Mouse (Mus musculus) midbrain, embryonic 16.5 days (tissue): ENCODE measurements at regions not wholly inside any gene's neighbourhood (a gene's known extent, or its start where the extent isn't known, plus 50 kb on each side); places are given as distances from the start of the nearest gene placed in this dataset.

Experiments used
- ATAC-seq: fragments of 200-750 bp; cut with Nextera tagmentation; 2 replicates; pipeline ENCODE4 v1.8.0; 2017; ENCODE audit warnings: moderate TSS enrichment
- H3K27ac ChIP-seq: fragments of 300-500 bp; sonication (generic); 2 replicates; pipeline ENCODE4 v1.5.1; 2014; ENCODE audit warnings: mild to moderate bottlenecking, low read length, mixed read lengths
- H3K27me3 ChIP-seq: fragments of 300-500 bp; sonication (generic); 2 replicates; pipeline ENCODE4 v1.6.1; 2014; ENCODE audit warnings: low read depth, low read length, mixed read lengths; ENCODE audit not compliant: control insufficient read depth, insufficient read depth
- H3K36me3 ChIP-seq: fragments of 300-500 bp; sonication (generic); 2 replicates; pipeline ENCODE4 v1.6.1; 2014; ENCODE audit warnings: mild to moderate bottlenecking, low read length, moderate library complexity, mixed read lengths; ENCODE audit not compliant: control insufficient read depth, insufficient read depth
- H3K4me1 ChIP-seq: fragments of 300-500 bp; sonication (generic); 2 replicates; pipeline ENCODE4 v1.6.1; 2014; ENCODE audit warnings: mild to moderate bottlenecking, low read length, mixed read lengths; ENCODE audit not compliant: control insufficient read depth, insufficient read depth
- H3K4me2 ChIP-seq: fragments of 300-500 bp; sonication (generic); 2 replicates; pipeline ENCODE4 v1.6.1; 2014; ENCODE audit warnings: mild to moderate bottlenecking, low read length, mixed read lengths
- H3K4me3 ChIP-seq: fragments of 300-500 bp; sonication (generic); 2 replicates; pipeline ENCODE4 v1.5.1; 2014; ENCODE audit warnings: low read depth, mild to moderate bottlenecking, low read length, moderate library complexity, mixed read lengths
- H3K9ac ChIP-seq: fragments of 300-500 bp; sonication (generic); 2 replicates; pipeline ENCODE4 v1.6.1; 2014; ENCODE audit warnings: low read depth, low read length, mixed read lengths
- H3K9me3 ChIP-seq: fragments of 300-500 bp; sonication (generic); replicated peaks from 2 replicates; pipeline ENCODE4 v1.6.1; 2014; ENCODE audit warnings: mild to moderate bottlenecking, low read length, mixed read lengths; ENCODE audit not compliant: control insufficient read depth, poor library complexity, severe bottlenecking
- WGBS: fragments of 180-500 bp; shearing (Covaris S2); extraction: QIAGEN DNeasy Blood & Tissue Kit; methylation state at CpG from one replicate; pipeline ENCODE4 v1.1.7; 2014; 5-methylcytosine and 5-hydroxymethylcytosine counted together

DNA sequence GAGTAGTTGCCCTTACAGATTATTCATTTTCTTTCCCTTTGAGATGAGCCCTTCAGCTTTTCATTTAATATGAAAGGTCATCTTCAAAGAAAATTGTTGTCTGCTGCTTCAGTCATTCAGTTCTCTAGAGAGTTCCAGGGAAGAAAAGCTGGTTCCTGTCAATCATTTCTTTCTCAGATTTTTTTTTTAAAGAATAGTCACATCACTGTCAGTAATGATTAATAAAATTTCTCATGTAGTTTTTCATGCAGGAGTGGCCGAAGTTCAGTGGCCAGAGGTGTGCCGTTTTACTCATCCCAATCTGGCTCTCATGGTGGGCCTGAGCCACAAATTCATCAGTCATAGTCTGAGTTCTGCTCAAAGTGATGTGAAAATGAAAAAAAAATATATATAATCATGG is 121.5 kb upstream of the Nectin3 start:
- no peak for ATAC-seq
- H3K36me3 ChIP-seq: no peaks in the 10 kb centered on the region
- H3K9ac ChIP-seq: no peak overlapping the region
- no peaks in the 10 kb centered on the region for H3K27me3 ChIP-seq
- no peak overlapping the region for H3K4me2 ChIP-seq
- H3K27ac ChIP-seq: no peak overlapping the region
- H3K9me3 ChIP-seq: no peaks in the 10 kb centered on the region
- H3K4me3 ChIP-seq: no peak overlapping the region
- no peaks in the 10 kb centered on the region for H3K4me1 ChIP-seq
- 76% methylated on average over 2 of the region's 2 CpGs for WGBS

DNA sequence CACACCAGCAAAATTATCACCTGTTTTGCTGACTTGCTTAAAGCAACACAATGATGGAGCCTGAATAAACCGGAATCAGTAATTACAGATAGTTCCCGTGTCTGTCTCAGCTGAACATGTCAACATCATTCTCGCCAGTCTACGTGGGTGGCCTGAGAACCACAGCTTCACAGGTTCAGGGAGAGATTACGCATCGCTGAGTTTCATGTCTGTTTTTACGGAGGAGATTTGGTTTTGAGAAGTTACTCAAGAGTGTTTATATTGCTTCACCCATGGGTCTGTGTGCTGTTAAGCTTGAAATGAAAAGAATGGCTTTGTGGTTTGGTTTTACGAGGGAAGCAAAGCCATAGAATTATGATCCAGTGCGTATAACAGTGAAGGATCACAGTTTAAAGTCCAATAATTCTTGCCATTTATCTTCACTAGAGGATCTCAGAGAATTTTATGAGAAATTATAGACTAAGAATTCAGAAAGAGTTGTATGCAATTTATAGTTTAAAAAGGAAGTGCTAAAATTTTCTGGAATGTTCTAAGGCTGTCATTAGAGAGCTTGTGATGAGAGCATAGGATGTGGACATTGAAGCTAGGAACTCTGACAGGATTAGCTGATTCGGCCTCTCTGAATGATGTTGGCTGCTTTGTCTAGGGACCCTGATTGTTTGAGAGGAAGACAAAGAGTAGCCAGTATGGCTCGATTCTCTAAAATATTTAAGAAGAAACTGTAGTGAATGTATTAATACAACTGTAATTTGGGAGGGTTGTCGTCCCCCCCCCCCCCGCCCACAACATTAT is 119.4 kb upstream of the Nectin3 start:
- Histone ChIP-seq H3K27ac (no peak overlapping the region), H3K4me2 (no peak overlapping the region), H3K4me3 (no peak overlapping the region), H3K9me3 (no peaks in the 10 kb centered on the region), H3K4me1 (no peaks in the 10 kb centered on the region), H3K36me3 (no peaks in the 10 kb centered on the region), H3K9ac (no peak overlapping the region), H3K27me3 (no peaks in the 10 kb centered on the region)
- no peak for ATAC-seq
- WGBS: 51% methylated on average over 13 of the region's 13 CpGs

DNA sequence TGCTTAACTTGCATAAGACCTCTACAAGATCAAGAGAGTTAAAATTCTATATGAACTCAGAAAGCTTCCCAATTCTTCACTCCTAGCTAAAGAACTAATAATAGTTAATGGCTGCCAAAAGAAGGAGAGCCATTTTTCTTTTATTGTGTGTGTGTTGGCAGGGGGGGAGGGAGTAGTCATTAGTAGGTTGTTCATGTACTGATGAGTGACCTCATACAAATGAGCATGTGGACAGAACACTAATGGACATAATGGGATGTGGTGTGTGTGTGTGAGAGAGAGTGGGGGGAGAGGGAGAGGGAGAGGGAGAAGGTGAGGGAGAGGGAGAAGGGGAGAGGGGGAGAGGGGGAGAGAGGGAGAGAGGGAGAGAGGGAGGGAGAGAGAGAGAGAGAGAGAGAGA is 118.3 kb upstream of the Nectin3 start:
- no peaks in the 10 kb centered on the region for H3K4me1 ChIP-seq
- H3K9me3 ChIP-seq: no peaks in the 10 kb centered on the region
- no peak overlapping the region for H3K4me3 ChIP-seq
- ATAC-seq: no peak
- H3K27ac ChIP-seq: no peak overlapping the region
- H3K9ac ChIP-seq: no peak overlapping the region
- no peaks in the 10 kb centered on the region for H3K27me3 ChIP-seq
- H3K4me2 ChIP-seq: no peak overlapping the region
- no peaks in the 10 kb centered on the region for H3K36me3 ChIP-seq

DNA sequence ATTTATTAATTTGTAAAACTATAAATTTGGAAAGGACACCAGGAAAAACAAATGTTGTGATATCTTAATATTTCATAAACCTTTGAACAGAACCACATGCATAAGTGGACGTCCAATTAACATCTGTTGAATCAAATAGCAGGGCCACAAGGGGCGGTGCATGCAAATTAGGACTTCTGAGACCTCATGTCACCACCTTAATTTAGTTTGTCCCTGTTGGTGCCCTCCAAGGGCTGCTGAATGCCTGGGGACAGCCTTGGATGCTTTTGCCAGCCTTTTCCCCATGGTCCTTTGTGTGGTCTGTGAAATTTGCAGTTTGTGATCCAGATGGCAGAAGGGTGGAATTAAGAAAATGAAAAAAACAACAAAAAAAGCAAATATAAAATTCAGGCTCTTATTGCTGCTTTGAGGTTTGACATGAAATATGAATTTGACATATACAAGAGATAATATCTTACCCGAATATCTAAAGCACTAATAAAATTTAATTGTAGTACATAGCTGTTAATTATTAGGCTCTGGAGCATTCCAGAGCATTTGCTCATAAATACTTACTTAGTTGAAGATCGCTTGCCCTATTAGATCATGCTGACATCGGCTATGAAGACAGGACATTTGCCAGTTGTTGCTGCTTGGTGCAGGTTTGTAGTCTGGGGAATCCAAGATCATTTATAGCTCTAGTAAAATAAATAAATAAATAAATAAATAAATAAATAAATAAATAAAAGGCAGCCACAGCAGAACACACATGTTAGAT is 114.9 kb upstream of the Nectin3 start:
- Histone ChIP-seq H3K9me3 (no peaks in the 10 kb centered on the region), H3K4me1 (no peaks in the 10 kb centered on the region), H3K36me3 (no peaks in the 10 kb centered on the region), H3K27me3 (no peaks in the 10 kb centered on the region), H3K4me3 (no peak overlapping the region), H3K9ac (no peak overlapping the region), H3K27ac (no peak overlapping the region), H3K4me2 (no peak overlapping the region)
- no peak for ATAC-seq
- WGBS: 75% methylated on average over 5 of the region's 5 CpGs

DNA sequence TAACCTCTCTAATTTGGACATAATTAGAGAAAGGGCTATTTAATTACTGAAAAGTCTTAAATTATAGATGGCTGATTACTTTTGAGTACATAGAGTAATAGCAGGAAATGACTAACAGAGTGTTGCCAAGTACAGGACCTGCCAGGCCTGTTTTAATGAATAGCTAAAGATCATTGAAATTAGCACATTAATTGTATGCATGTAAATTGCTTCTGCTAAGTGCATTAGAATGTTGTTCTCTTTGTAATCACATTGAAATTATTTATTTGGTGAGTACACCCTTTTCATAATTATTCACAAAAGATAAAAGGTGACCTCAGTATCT is 107.5 kb upstream of the Nectin3 start:
- Histone ChIP-seq H3K27me3 (no peaks in the 10 kb centered on the region), H3K4me3 (no peak overlapping the region), H3K9me3 (no peaks in the 10 kb centered on the region), H3K9ac (no peak overlapping the region), H3K4me1 (no peaks in the 10 kb centered on the region; the same call in 1 of the 2 replicates), H3K36me3 (no peaks in the 10 kb centered on the region), H3K27ac (no peak overlapping the region), H3K4me2 (no peak overlapping the region)
- ATAC-seq: no peak

DNA sequence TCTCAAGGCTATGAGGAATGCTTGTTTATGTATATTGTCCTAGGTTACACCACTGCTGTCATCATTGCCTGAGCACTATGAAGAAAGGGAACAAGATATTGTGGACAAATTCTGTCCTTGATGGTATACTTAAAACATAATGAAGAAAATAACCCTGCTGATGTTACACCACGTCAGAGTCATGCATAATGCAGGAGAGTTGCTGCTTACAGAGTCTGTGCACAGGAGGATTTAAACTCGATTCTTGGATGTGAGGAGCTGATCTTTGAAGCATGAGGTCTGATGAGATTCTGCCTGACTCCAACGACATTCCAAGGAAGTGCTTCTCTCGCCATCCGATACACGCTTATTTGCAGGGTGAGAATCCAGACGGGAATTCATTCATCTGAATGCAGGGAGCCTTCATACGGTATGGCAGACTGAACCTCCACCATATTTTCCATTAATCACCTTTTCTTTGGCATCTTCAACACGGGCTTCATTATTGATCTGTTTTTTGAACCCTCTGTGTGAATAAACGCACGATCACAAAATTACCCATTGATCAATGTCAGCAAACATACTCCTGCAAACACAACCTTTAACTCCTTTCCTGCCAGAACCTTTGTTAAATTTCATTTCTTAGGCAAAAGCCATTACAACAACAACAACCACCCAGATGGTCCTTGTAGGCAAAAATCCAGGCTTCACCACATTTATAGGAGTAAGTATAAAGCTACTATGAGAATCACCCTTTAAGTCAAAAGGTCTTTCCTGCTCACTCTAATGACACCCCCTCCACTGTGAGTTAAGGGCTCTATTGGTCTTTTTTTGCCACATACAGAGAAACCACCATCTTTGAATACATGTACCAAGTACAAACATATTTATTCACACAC is 106.9 kb upstream of the Nectin3 start:
- H3K27me3 ChIP-seq: no peaks in the 10 kb centered on the region
- no peak overlapping the region for H3K4me3 ChIP-seq
- 45% methylated on average over 11 of the region's 11 CpGs for WGBS
- H3K9ac ChIP-seq: no peak overlapping the region
- no peak overlapping the region for H3K27ac ChIP-seq
- ATAC-seq: no peak
- no peaks in the 10 kb centered on the region; the same call in 1 of the 2 replicates for H3K4me1 ChIP-seq
- no peaks in the 10 kb centered on the region for H3K36me3 ChIP-seq
- no peak overlapping the region for H3K4me2 ChIP-seq
- H3K9me3 ChIP-seq: no peaks in the 10 kb centered on the region

DNA sequence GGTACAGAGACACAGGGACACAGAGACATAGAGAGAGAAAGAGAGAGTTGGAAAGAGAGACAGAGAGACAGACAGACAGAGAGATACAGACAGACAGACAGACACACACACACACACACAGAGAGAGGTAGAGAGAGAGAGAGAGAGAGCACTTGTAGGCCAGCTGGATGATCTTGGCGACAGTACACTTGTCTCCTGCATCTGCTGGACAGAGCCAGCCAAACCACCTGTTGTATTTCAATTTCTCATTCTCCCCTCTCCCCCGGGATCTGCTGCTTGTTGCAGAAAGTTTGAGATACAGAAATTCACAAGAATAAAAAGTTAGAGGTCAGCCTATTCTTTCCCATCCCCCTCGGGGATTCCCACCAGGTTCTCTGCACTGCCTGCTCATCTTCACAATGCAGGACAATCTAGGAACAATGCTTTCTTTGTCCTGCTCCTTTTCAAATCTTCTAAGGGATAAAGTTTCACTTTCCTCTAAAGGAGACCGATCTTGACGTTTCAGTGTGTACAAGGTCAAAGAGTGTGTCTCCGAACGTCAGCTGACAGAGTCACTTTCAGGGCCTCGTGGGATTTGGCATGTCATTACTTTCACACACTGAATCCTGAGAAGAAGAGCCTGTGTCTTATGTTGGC is 94.4 kb upstream of the Nectin3 start:
- H3K9ac ChIP-seq: no peak overlapping the region
- no peaks in the 10 kb centered on the region for H3K9me3 ChIP-seq
- H3K4me1 ChIP-seq: no peaks in the 10 kb centered on the region; the same call in 1 of the 2 replicates
- H3K27ac ChIP-seq: no peak overlapping the region
- H3K27me3 ChIP-seq: no peaks in the 10 kb centered on the region
- no peak overlapping the region for H3K4me3 ChIP-seq
- no peak for ATAC-seq
- H3K4me2 ChIP-seq: no peak overlapping the region
- WGBS: 10% methylated on average over 8 of the region's 8 CpGs
- no peaks in the 10 kb centered on the region for H3K36me3 ChIP-seq

DNA sequence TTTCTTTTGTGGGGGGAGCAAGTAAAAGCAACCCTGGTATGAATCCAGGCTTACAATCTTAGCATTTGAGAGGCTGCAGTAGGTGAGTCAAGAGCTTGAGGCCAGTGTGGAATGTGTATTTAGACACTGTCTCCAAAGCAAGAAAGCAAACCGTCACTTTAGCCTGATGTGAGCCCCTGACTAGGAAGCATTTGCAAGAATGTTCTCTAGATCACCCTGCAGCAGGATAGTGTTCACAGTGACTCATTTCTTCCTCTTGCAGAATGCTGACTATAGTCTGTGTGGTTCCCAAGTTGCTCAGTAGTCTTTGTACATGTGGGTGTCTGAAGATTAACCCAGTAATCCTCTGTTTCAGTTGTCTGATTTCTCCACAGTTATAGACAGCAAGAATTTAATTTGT is 88.7 kb upstream of the Nectin3 start:
- H3K4me2 ChIP-seq: no peak overlapping the region
- whole genome bisulfite sequencing: 89% methylated on average over 1 of the region's 1 CpGs
- no peaks in the 10 kb centered on the region for H3K4me1 ChIP-seq
- H3K36me3 ChIP-seq: no peaks in the 10 kb centered on the region
- H3K9me3 ChIP-seq: no peaks in the 10 kb centered on the region
- no peak overlapping the region for H3K27ac ChIP-seq
- no peak overlapping the region for H3K4me3 ChIP-seq
- H3K27me3 ChIP-seq: no peaks in the 10 kb centered on the region
- no peak for ATAC-seq
- H3K9ac ChIP-seq: no peak overlapping the region
